Mouse (Mus musculus) small intestine, adult 2 months (tissue): ENCODE measurements around the gene Chadl.

Source experiments
- CTCF ChIP-seq: fragments of 200-500 bp; IDR thresholded peaks from 2 replicates; pipeline ENCODE4 v1.5.1; 2012; ENCODE audit warnings: low read depth, mild to moderate bottlenecking, control low read depth, inconsistent platforms, low read length, moderate library complexity, mixed read lengths; ENCODE audit not compliant: insufficient replicate concordance, insufficient read length; ENCODE audit errors: extremely low read depth
- POLR2A ChIP-seq: fragments of 200-500 bp; IDR thresholded peaks from 2 replicates; pipeline ENCODE4 v1.6.1; 2012; ENCODE audit warnings: low read depth, mild to moderate bottlenecking, control low read depth, inconsistent platforms, low read length, moderate library complexity

DNA sequence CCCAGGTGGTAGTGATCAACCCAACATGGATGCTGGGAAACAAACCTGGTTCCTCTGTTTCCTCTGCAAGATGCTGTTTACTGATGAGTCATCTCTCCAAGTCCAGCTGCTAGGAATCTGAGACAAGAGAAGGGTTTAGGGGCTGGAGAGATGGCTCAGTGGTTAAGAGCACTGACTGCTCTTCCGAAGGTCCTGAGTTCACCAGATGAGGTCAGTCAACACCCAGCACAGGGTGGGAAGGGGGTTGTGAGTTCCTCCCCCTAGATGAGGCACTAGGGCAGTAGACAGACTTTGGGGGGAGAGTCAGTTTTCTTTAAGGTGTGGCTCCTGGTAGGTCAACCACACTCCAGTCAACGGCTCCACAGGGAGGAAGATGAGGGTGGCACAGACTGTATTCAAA lies 35.4 kb downstream of the Chadl start:
- no peak for TF ChIP-seq CTCF
- TF ChIP-seq POLR2A: no peak
